Mouse (Mus musculus): ENCODE data around the gene Pfpl.

Pfpl gene

GRCm38 (mm10) chr19:12464127-12464526, 36.4 kb downstream of the Pfpl start:
- ATAC-seq (ENCODE audit: low TSS enrichment) = no peak

- no peak for ATAC-seq (ENCODE audit: low TSS enrichment)
Measured at GRCm38 (mm10) chr19:12464674-12465073, 37.0 kb downstream of the Pfpl start.

- ATAC-seq (ENCODE audit: low TSS enrichment) = no peak
Measured at GRCm38 (mm10) chr19:12465530-12466144, 37.9 kb downstream of the Pfpl start.

GRCm38 (mm10) chr19:12466204-12466603, 38.5 kb downstream of the Pfpl start:
- ATAC-seq (ENCODE audit: low TSS enrichment) = peak; percentile 68

- no peak for ATAC-seq (ENCODE audit: low TSS enrichment)
Measured at GRCm38 (mm10) chr19:12467436-12467835, 39.7 kb downstream of the Pfpl start.

- no peak for ATAC-seq (ENCODE audit: low TSS enrichment)
Measured at GRCm38 (mm10) chr19:12471866-12472265, 44.2 kb downstream of the Pfpl start.

- ATAC-seq (ENCODE audit: low TSS enrichment) = no peak
Measured at GRCm38 (mm10) chr19:12472381-12472976, 44.8 kb downstream of the Pfpl start.

GRCm38 (mm10) chr19:12473201-12473641, 45.5 kb downstream of the Pfpl start:
- no peak for ATAC-seq (ENCODE audit: low TSS enrichment)

GRCm38 (mm10) chr19:12473951-12474350, 46.2 kb downstream of the Pfpl start:
- ATAC-seq (ENCODE audit: low TSS enrichment) = no peak

- peak; percentile 97 for ATAC-seq (ENCODE audit: low TSS enrichment)
Measured at GRCm38 (mm10) chr19:12475380-12476250, 47.9 kb downstream of the Pfpl start.

- peak; percentile 18; the same call in 1 of the 2 replicates for ATAC-seq (ENCODE audit: low TSS enrichment)
Measured at GRCm38 (mm10) chr19:12476721-12477270, 49.1 kb downstream of the Pfpl start.

GRCm38 (mm10) chr19:12478369-12478768, 50.7 kb downstream of the Pfpl start:
- no peak for ATAC-seq (ENCODE audit: low TSS enrichment)
